Mouse (Mus musculus) embryonic stem cell, embryonic (primary cell): Measurements from ENCODE around the gene Cngb1.

ENCODE experiments used
- CTCF ChIA-PET, 4 experiments: fragments of 300-600 bp in 2 of 4; fragments of 350-600 bp in 2 of 4; sonication (Branson Sonifier 250); formaldehyde crosslinking; loops; one replicate each; lab custom pipeline; 2022; ENCODE audit warnings: inconsistent platforms in 2 of 4; lab: Charles Lee
- POLR2A ChIA-PET, 4 experiments: fragments of 300-600 bp in 2 of 4; fragments of 350-600 bp in 2 of 4; sonication (Branson Sonifier 250); formaldehyde crosslinking; loops; one replicate each; lab custom pipeline; 2022; ENCODE audit warnings: antibody characterized with exemption in 4 of 4, inconsistent platforms in 1 of 4; lab: Charles Lee

Cngb1 gene

GRCm38 (mm10) chr8:95202649-95203275 is 103.6 kb downstream of the Cngb1 start, which contains the start of gene Kifc3:
Kifc3 (minus strand) TSS chr8:95202812.
- ChIA-PET POLR2A (interaction anchor here in 3 of 4 experiments (0.6 to 1.5 kb wide), 8 partner anchors 9 to 455 kb away, joined by 3 to 5 read pairs (median 4); partner anchors contain the start of genes Usb1 (in 1 of the 3) and Zfp319 (in 1 of the 3)), CTCF (interaction anchor here (0.6 to 2.4 kb wide), 51 partner anchors 8 to 1052 kb away, joined by 3 to 27 read pairs (median 4); no protein-coding TSS in a partner anchor)

GRCm38 (mm10) chr8:95202056-95202570 is 104.3 kb downstream of the Cngb1 start:
- POLR2A ChIA-PET, result interaction anchor here in 1 of 4 experiments (1.5 kb wide), 1 partner anchor 130 kb away, joined by 3 read pairs; the partner anchor contains the start of genes Usb1 and Zfp319
- CTCF ChIA-PET, result interaction anchor here (0.6 to 2.4 kb wide), 12 partner anchors 8 to 259 kb away, joined by 3 to 27 read pairs (median 3); no protein-coding TSS in a partner anchor

GRCm38 (mm10) chr8:95201491-95201890 is 104.9 kb downstream of the Cngb1 start:
- POLR2A ChIA-PET, result no interaction called here
- CTCF ChIA-PET, result no interaction called here

- ChIA-PET CTCF (interaction anchor here (0.6 to 0.8 kb wide), 5 partner anchors 132 to 406 kb away, joined by 3 to 7 read pairs (median 5); no protein-coding TSS in a partner anchor), POLR2A (interaction anchor here in 1 of 4 experiments (0.7 to 0.8 kb wide), 3 partner anchors 65 to 140 kb away, joined by 3 read pairs; no protein-coding TSS in a partner anchor)
These were observed 106.4 kb downstream of the Cngb1 start for GRCm38 (mm10) chr8:95200001-95200405.

- POLR2A ChIA-PET, result interaction anchor here in 1 of 4 experiments (1.2 kb wide), 1 partner anchor 61 kb away, joined by 3 read pairs; no protein-coding TSS in a partner anchor
These were observed 110.7 kb downstream of the Cngb1 start for GRCm38 (mm10) chr8:95195728-95196127.

GRCm38 (mm10) chr8:95191497-95192175 is 114.7 kb downstream of the Cngb1 start:
- ChIA-PET POLR2A (no interaction called here), CTCF (interaction anchor here in 2 of 4 experiments (0.7 to 1.2 kb wide), 3 partner anchors 12 to 77 kb away, joined by 3 read pairs; no protein-coding TSS in a partner anchor)

More at GRCm38 (mm10) chr8:95195728-95196127, 110.7 kb downstream of the Cngb1 start:
- CTCF ChIA-PET, result interaction anchor here in 1 of 4 experiments (1.9 kb wide), 1 partner anchor 82 kb away, joined by 5 read pairs; no protein-coding TSS in a partner anchor
